Mouse (Mus musculus) CH12.LX (cell line): ENCODE measurements around the gene Hist1h4b. TPM values are rescaled to one million over a fixed set of nuclear protein-coding genes. Genes with fewer than 3 reads are reported as not detected.
"Not testable (repeated sequence)": the region's sequence is repeated elsewhere in the genome, so short reads cannot be mapped to it uniquely, and the experiment has no call there.

Source experiments
- DNase-seq: peaks from one replicate; pipeline ENCODE4 v3.0.0-alpha.2; 2013; ENCODE audit errors: extremely low read depth
- H3K27ac ChIP-seq: 2 replicates; pipeline ENCODE4 v1.5.1; 2012; ENCODE audit warnings: low read depth, mild to moderate bottlenecking, control low read depth, moderate library complexity; ENCODE audit not compliant: insufficient read depth
- H3K27me3 ChIP-seq: replicated peaks from 2 replicates; pipeline ENCODE3; 2012; ENCODE audit warnings: inconsistent platforms
- H3K36me3 ChIP-seq, 2 experiments: replicated peaks in 1 of 2; 2 replicates each; pipeline versions ENCODE3 to v1.6.1; 2012; ENCODE audit warnings: inconsistent platforms in 1 of 2, low read length in 1 of 2, mild to moderate bottlenecking in 1 of 2, mixed read lengths in 1 of 2, moderate library complexity in 1 of 2; ENCODE audit not compliant: control insufficient read depth in 1 of 2, insufficient read depth in 1 of 2
- H3K4me1 ChIP-seq, 2 experiments: 2 replicates each; pipeline ENCODE4 v1.6.1; 2012; ENCODE audit warnings: inconsistent platforms in 1 of 2, moderate library complexity in 1 of 2; ENCODE audit not compliant: insufficient read depth in 2 of 2, control insufficient read depth in 1 of 2
- H3K4me2 ChIP-seq: 2 replicates; pipeline ENCODE4 v1.6.1; 2012; ENCODE audit warnings: low read depth, mild to moderate bottlenecking, control low read depth; ENCODE audit not compliant: poor library complexity, insufficient read depth, severe bottlenecking
- H3K4me3 ChIP-seq, 3 experiments: fragments of 150-350 bp in 1 of 3; sonication (generic) in 1 of 3; replicated peaks in 1 of 3; 2 replicates each; pipeline versions ENCODE3 to v1.5.1; 2011 to 2012; ENCODE audit warnings: low read depth in 2 of 3, low read length in 2 of 3, mild to moderate bottlenecking in 2 of 3, moderate library complexity in 2 of 3, control low read depth in 1 of 3, improper control_type of control experiment in 1 of 3, inconsistent platforms in 1 of 3, mixed read lengths in 1 of 3; ENCODE audit not compliant: poor library complexity in 1 of 3
- H3K79me2 ChIP-seq: replicated peaks from 2 replicates; pipeline ENCODE4 v1.6.1; 2012; ENCODE audit warnings: mild to moderate bottlenecking, moderate library complexity; ENCODE audit not compliant: control insufficient read depth, poor library complexity, insufficient read depth, severe bottlenecking; ENCODE audit errors: extremely low read depth
- H3K9ac ChIP-seq: 2 replicates; pipeline ENCODE4 v1.6.1; 2012; ENCODE audit warnings: low read depth, mild to moderate bottlenecking, control low read depth, moderate library complexity; ENCODE audit not compliant: insufficient read depth
- H3K9me3 ChIP-seq: replicated peaks from 2 replicates; pipeline ENCODE3; 2012; ENCODE audit warnings: low read length, inconsistent platforms, mixed read lengths
- CHD1 ChIP-seq: IDR thresholded peaks from 2 replicates; pipeline ENCODE4 v1.6.1; 2012; ENCODE audit warnings: low read depth, low read length, improper control_type of control experiment, inconsistent platforms
- CHD2 ChIP-seq: IDR thresholded peaks from 2 replicates; pipeline ENCODE4 v1.6.1; 2011; ENCODE audit warnings: low read length, improper control_type of control experiment
- CTCF ChIP-seq, 2 experiments: IDR thresholded peaks in 1 of 2; conservative IDR thresholded peaks in 1 of 2; 2 replicates each; pipeline ENCODE4 v1.5.1; 2011 to 2012; ENCODE audit warnings: low read depth in 2 of 2, low read length in 2 of 2, improper control_type of control experiment in 1 of 2, inconsistent platforms in 1 of 2, mild to moderate bottlenecking in 1 of 2, moderate library complexity in 1 of 2
- E2F4 ChIP-seq: IDR thresholded peaks from 2 replicates; pipeline ENCODE4 v1.6.1; 2011; ENCODE audit warnings: low read depth, low read length, improper control_type of control experiment; ENCODE audit not compliant: insufficient replicate concordance
- ELF1 ChIP-seq: IDR thresholded peaks from 2 replicates; pipeline ENCODE4 v1.6.1; 2014; ENCODE audit warnings: low read depth, mild to moderate bottlenecking, inconsistent platforms, low read length, improper control_type of control experiment
- GABPA ChIP-seq: IDR thresholded peaks from 2 replicates; pipeline ENCODE4 v1.6.1; 2012; ENCODE audit warnings: low read depth, low read length, improper control_type of control experiment, inconsistent platforms; ENCODE audit not compliant: insufficient replicate concordance
- IRF4 ChIP-seq: IDR thresholded peaks from 2 replicates; pipeline ENCODE4 v1.6.1; 2014; ENCODE audit warnings: low read depth, mild to moderate bottlenecking, inconsistent platforms, low read length, improper control_type of control experiment
- MAX ChIP-seq: IDR thresholded peaks from 2 replicates; pipeline ENCODE4 v1.6.1; 2011; ENCODE audit warnings: low read length, improper control_type of control experiment
- MYC ChIP-seq: IDR thresholded peaks from 2 replicates; pipeline ENCODE4 v1.6.1; 2011; ENCODE audit warnings: low read depth, mild to moderate bottlenecking, improper control_type of control experiment, low read length
- NELFE ChIP-seq: IDR thresholded peaks from 2 replicates; pipeline ENCODE4 v1.6.1; 2011; ENCODE audit warnings: low read depth, low read length, improper control_type of control experiment
- PAX5 ChIP-seq: IDR thresholded peaks from 2 replicates; pipeline ENCODE4 v1.6.1; 2012; ENCODE audit warnings: low read length, inconsistent platforms, mixed read lengths
- POLR2A ChIP-seq: IDR thresholded peaks from 2 replicates; pipeline ENCODE4 v1.6.1; 2011; ENCODE audit warnings: low read depth, mild to moderate bottlenecking, improper control_type of control experiment, low read length
- POLR2AphosphoS2 ChIP-seq: IDR thresholded peaks from 2 replicates; pipeline ENCODE4 v1.6.1; 2011; ENCODE audit warnings: low read depth, low read length, improper control_type of control experiment
- RAD21 ChIP-seq: IDR thresholded peaks from 2 replicates; pipeline ENCODE4 v1.6.1; 2011; ENCODE audit warnings: low read depth, mild to moderate bottlenecking, low read length, improper control_type of control experiment, moderate library complexity
- RCOR1 ChIP-seq: conservative IDR thresholded peaks from 2 replicates; pipeline ENCODE4 v1.6.1; 2012; ENCODE audit warnings: low read depth, mild to moderate bottlenecking, inconsistent platforms, low read length, improper control_type of control experiment
- SIN3A ChIP-seq: IDR thresholded peaks from 2 replicates; pipeline ENCODE4 v1.6.1; 2012; ENCODE audit warnings: low read length, improper control_type of control experiment, inconsistent platforms
- TBP ChIP-seq: conservative IDR thresholded peaks from 2 replicates; pipeline ENCODE4 v1.6.1; 2011; ENCODE audit warnings: low read depth, low read length, improper control_type of control experiment
- TCF12 ChIP-seq: IDR thresholded peaks from 2 replicates; pipeline ENCODE4 v1.6.1; 2014; ENCODE audit warnings: low read depth, mild to moderate bottlenecking, inconsistent platforms, low read length, improper control_type of control experiment
- UBTF ChIP-seq: IDR thresholded peaks from 2 replicates; pipeline ENCODE4 v1.6.1; 2012; ENCODE audit warnings: low read depth, mild to moderate bottlenecking, inconsistent platforms, low read length, improper control_type of control experiment, moderate library complexity
- USF1 ChIP-seq: IDR thresholded peaks from 2 replicates; pipeline ENCODE4 v1.6.1; 2014; ENCODE audit warnings: low read depth, mild to moderate bottlenecking, inconsistent platforms, low read length, improper control_type of control experiment
- ZMIZ1 ChIP-seq: IDR thresholded peaks from 2 replicates; pipeline ENCODE4 v1.6.1; 2012; ENCODE audit warnings: low read depth, mild to moderate bottlenecking, inconsistent platforms, low read length, improper control_type of control experiment
- dilution Hi-C: fragments of 300-500 bp; cut with MboI; formaldehyde crosslinking; loops from 2 replicates; pipeline ENCODE4 v1.14.3; 2020; ENCODE audit warnings: low sequenced_read_pairs; ENCODE audit not compliant: extremely low pct_unique_long_range_greater_than_20kb, extremely low pct_ligation_motif_present
- in situ Hi-C: fragments of 300-500 bp; cut with MboI; formaldehyde crosslinking; loops from 3 replicates; pipeline ENCODE4 v1.14.3; 2019; ENCODE audit warnings: low sequenced_read_pairs, low pct_ligation_motif_present, low pct_unique_long_range_greater_than_20kb, mixed read lengths
- polyA plus RNA-seq: library from polyadenylated mRNA; unstranded; fragments of >175 nt; gene quantifications from 2 replicates; pipeline ENCODE4 v1.2.1, GENCODE M21; 2012; ENCODE audit warnings: low read depth; ENCODE audit not compliant: insufficient read length
- total RNA-seq, 2 experiments: library from RNA; depleted of rRNA; stranded (reverse); fragments of 300-350 nt in 1 of 2; fragments of >200 nt in 1 of 2; gene quantifications; 2 replicates each; pipeline ENCODE4 v1.2.3; 2012 to 2014

The Hist1h4b gene
- total and polyA plus RNA-seq, 3 experiments = 3.5 to 2,552 (median 24.8) TPM

- TF ChIP-seq POLR2A = peak; percentile 73
- peak; percentile 90 for TF ChIP-seq IRF4
- peak; percentile 81; the same call in 1 of the 2 replicates for TF ChIP-seq UBTF
- TF ChIP-seq CTCF (conservative IDR thresholded peaks at IDR 0.05 in 1 of 2, IDR thresholded peaks at IDR 0.05 in 1 of 2; ENCODE audit: low read depth in 2 of 2, low read length in 2 of 2) = no peak
- no peak for TF ChIP-seq USF1
- peak; percentile 84 for TF ChIP-seq MAX
- TF ChIP-seq SIN3A = peak; percentile 99
- peak; percentile 64; the same call in 1 of the 2 replicates for TF ChIP-seq CHD2
- TF ChIP-seq E2F4 = peak; percentile 100
- TF ChIP-seq NELFE = peak; percentile 99
- TF ChIP-seq RCOR1 = peak; percentile 79
- 0 out of 2 replicates have a peak, but pooled peaks have one; percentile 17 for TF ChIP-seq GABPA
- TF ChIP-seq MYC = no peak
- TF ChIP-seq PAX5 = no peak
- TF ChIP-seq TCF12 = peak; percentile 81
- no peak for TF ChIP-seq RAD21
Observed at GRCm38 (mm10) chr13:23760972-23761864, 4.4 kb downstream of the Hist1h4b start, which contains the start of gene Hist1h4a (continued).

DNA sequence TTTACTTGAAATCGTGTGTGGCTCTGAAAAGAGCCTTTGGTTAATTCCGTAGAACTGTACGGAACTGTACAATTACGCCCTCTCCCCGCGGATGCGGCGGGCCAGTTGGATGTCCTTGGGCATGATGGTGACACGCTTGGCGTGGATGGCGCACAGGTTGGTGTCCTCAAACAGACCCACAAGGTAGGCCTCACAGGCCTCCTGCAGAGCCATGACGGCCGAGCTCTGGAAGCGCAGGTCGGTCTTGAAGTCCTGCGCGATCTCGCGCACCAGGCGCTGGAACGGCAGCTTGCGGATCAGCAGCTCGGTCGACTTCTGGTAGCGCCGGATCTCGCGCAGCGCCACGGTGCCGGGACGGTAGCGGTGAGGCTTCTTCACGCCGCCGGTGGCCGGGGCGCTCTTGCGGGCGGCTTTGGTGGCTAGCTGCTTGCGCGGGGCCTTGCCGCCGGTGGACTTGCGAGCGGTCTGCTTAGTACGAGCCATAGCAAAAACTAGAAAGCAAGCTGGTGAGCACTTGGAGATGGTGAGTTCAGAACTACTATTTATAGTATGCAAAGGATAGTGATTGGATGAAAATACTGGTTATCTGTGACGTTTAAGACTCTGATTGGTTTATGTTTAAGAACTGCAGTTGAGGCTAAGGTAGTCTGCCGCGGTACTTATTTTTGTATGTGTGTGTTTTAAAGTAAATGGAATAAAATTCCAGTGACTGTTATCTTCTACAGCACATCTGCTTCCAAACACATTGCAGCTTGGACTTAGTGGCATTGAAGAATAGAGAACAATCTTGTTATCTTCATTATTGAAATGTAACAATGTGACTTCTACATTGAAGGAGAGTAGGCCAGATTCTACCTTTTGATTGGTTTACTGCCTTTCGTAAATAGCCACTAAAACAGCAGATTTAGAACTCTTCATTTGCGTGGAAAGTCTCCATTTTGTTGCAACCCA lies 5.3 kb downstream of the Hist1h4b start, which contains the start of gene Hist1h3a:
Gene Hist1h3a, minus strand, starts transcription at position 516 of the 951 bp plus-strand sequence.
- peak; percentile 92; the same call in 1 of the 2 replicates for TF ChIP-seq CHD1
- TF ChIP-seq TBP = peak; percentile 99
- TF ChIP-seq MYC = peak; percentile 51; the same call in 1 of the 2 replicates
- TF ChIP-seq TCF12 = peak; percentile 79
- peak; percentile 88 for TF ChIP-seq CHD2
- TF ChIP-seq MAX = peak; percentile 70
- TF ChIP-seq ELF1 = peak; percentile 3; the same call in 1 of the 2 replicates
- TF ChIP-seq SIN3A = 0 out of 2 replicates have a peak, but pooled peaks have one; percentile 37
- peak; percentile 95 for TF ChIP-seq UBTF
- TF ChIP-seq RCOR1 = 0 out of 2 replicates have a peak, but pooled peaks have one; percentile 24
- peak; percentile 96 for TF ChIP-seq POLR2A
- peak; percentile 19; the same call in 1 of the 2 replicates for TF ChIP-seq IRF4
- peak; percentile 100 for TF ChIP-seq ZMIZ1
- peak; percentile 99 for TF ChIP-seq NELFE
- peak; percentile 98 for TF ChIP-seq POLR2AphosphoS2
- Histone ChIP-seq H3K4me3 (peak within 1 kb of the TSS; percentile 13 to 59 (median 40)), H3K27ac (peak within 1 kb of the TSS; percentile 97), H3K9ac (peak within 1 kb of the TSS; percentile 99), H3K4me2 (peak within 1 kb of the TSS; percentile 98), H3K4me1 (peaks cover 3 to 44% of the 10 kb centered on the region in 2 experiments; a peak in 3 of 4 replicates)
- dilution Hi-C loops, H3K79me2 ChIP-seq, H3K9me3 ChIP-seq, H3K27me3 ChIP-seq, H3K36me3 ChIP-seq: not testable (repeated sequence)
- peak; percentile 89 for DNase-seq
- in situ Hi-C loops = loop anchor here (25.0 kb wide), 1 partner anchor 1725 kb away; the partner anchor contains the start of genes Hist1h2ag, Hist1h2ah, Hist1h2bj and Hist1h2bk
